Mouse (Mus musculus) bone marrow, adult 2 months (tissue): ENCODE data around the gene Glb1.

Source experiments
- CTCF ChIP-seq: fragments of 200-500 bp; IDR thresholded peaks from 2 replicates; pipeline ENCODE4 v1.5.1; 2011; ENCODE audit warnings: low read length, control low read depth; ENCODE audit not compliant: control insufficient read depth, insufficient read depth
- POLR2A ChIP-seq: fragments of 200-500 bp; IDR thresholded peaks from 2 replicates; pipeline ENCODE4 v1.6.1; 2011; ENCODE audit warnings: low read depth, mild to moderate bottlenecking, control low read depth, low read length, borderline replicate concordance; ENCODE audit not compliant: control insufficient read depth

GRCm38 (mm10) chr9:114509785-114510184 lies 108.9 kb downstream of the Glb1 start:
- TF ChIP-seq CTCF (no peak), POLR2A (no peak)
